Mouse (Mus musculus): ENCODE measurements around the gene Tmem240. TPM values are rescaled to one million over a fixed set of nuclear protein-coding genes. Genes with fewer than 3 reads are reported as not detected.
"Not testable (repeated sequence)": the region's sequence is repeated elsewhere in the genome, so short reads cannot be mapped to it uniquely, and the experiment has no call there.

Tmem240 gene
- polyA plus RNA-seq, 1 experiment from 2014 or later = 0.24 TPM

DNA sequence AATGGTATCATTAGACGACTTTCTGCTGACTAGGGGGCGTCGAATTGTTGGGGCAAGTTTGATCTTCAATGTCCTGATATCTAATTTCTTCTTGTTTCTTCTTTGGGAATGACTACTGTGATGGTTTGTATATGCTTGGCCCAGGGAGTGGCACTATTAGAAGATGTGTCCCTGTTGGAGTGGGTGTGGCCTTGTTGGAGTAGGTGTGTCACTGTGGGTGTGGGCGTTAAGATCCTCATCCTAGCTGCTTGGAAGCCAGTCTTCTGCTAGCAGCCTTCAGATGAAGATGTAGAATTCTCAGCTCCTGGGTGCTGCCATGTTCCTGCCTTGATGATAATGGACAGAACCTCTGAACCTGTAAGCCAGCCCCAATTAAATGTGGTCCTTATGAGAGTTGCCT lies 54.2 kb downstream of the Tmem240 start:
- Histone ChIP-seq H3K4me1 (peaks cover 34% of the 10 kb centered on the region), H3K27me3 (replicated peaks) (peaks cover 37% of the 10 kb centered on the region)
- not testable (repeated sequence) for ATAC-seq; H3K4me2 ChIP-seq; H3K9ac ChIP-seq; H3K4me3 ChIP-seq; H3K36me3 ChIP-seq; H3K27ac ChIP-seq; H3K9me3 ChIP-seq (replicated peaks)
- WGBS (ENCODE audit: insufficient replicate concordance) = 64% methylated on average over 4 of the region's 4 CpGs

DNA sequence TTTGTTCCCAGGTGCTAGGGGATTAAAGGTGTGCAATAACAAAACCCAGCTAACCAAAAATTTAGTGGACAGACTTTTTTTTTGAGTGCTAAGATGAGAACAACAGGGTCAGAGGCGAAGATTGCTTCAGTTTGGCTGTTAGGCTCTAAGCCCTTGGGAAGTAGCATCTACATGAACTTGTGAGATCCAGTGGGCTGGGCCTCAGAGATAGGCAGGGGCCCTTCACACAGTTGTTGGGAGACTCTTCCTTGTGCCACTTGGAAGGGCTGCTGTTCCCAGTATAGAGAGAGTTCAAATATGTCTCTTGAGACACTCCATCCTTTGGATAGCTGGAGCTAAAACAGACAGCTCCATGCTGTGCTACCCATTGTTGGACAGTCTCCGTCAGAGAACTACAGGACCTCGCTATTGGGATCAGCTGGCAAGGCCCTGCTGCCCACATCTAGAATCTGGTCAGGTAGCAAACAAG lies 55.5 kb downstream of the Tmem240 start, which contains the start of gene Ankrd65:
Gene Ankrd65, plus strand, starts transcription at position 419 of the 469 bp plus-strand sequence.
- ATAC-seq = no peak
- H3K4me1 ChIP-seq = peaks cover 23% of the 10 kb centered on the region
- no peaks in the 10 kb centered on the region for H3K36me3 ChIP-seq
- no peak within 1 kb of the TSS for H3K4me3 ChIP-seq
- H3K27me3 ChIP-seq (replicated peaks) = peaks cover 36% of the 10 kb centered on the region
- no peak within 1 kb of the TSS for H3K4me2 ChIP-seq
- H3K27ac ChIP-seq = no peak within 1 kb of the TSS
- 76% methylated on average over 3 of the region's 3 CpGs for WGBS (ENCODE audit: insufficient replicate concordance)
- no peak within 1 kb of the TSS for H3K9ac ChIP-seq
- H3K9me3 ChIP-seq (replicated peaks) = no peaks in the 10 kb centered on the region

Small RNA genes lying within 50 kb of the gene (microRNA-seq; reads per million reads assigned to microRNA genes)
- gene Gm27743 = not detected

Other genes starting within 250 kb of the Tmem240 start
- 174 and 177 TPM in 2 replicates for gene Gnb1, start 243.4 kb upstream of the Tmem240 start, polyA plus RNA-seq (2016; fragmentation: Nextera tagmentation; extraction: Ambion mirVana)
- 75.9 and 78.0 TPM in 2 replicates for gene Nadk, start 172.4 kb upstream of the Tmem240 start, polyA plus RNA-seq (2016; fragmentation: Nextera tagmentation; extraction: Ambion mirVana)
- gene Slc35e2, start 133.4 kb upstream of the Tmem240 start, polyA plus RNA-seq (2016; fragmentation: Nextera tagmentation; extraction: Ambion mirVana) = 7.1 and 7.3 TPM in 2 replicates
- 41.1 and 45.5 TPM in 2 replicates for gene Cdk11b, start 109.9 kb upstream of the Tmem240 start, polyA plus RNA-seq (2016; fragmentation: Nextera tagmentation; extraction: Ambion mirVana)
- gene Gm10563, start 89.4 kb upstream of the Tmem240 start, polyA plus RNA-seq (2016; fragmentation: Nextera tagmentation; extraction: Ambion mirVana) = not detected in 2 replicates
- gene Mmp23, start 81.4 kb upstream of the Tmem240 start, polyA plus RNA-seq (2016; fragmentation: Nextera tagmentation; extraction: Ambion mirVana) = 8.1 and 9.2 TPM in 2 replicates
- gene Mib2, start 65.6 kb upstream of the Tmem240 start, polyA plus RNA-seq (2016; fragmentation: Nextera tagmentation; extraction: Ambion mirVana) = 7.2 and 7.4 TPM in 2 replicates
- gene Fndc10, start 40.5 kb upstream of the Tmem240 start, polyA plus RNA-seq (2016; fragmentation: Nextera tagmentation; extraction: Ambion mirVana) = 1.9 and 2.0 TPM in 2 replicates
- gene Ssu72, start 30.0 kb upstream of the Tmem240 start, polyA plus RNA-seq (2016; fragmentation: Nextera tagmentation; extraction: Ambion mirVana) = 80.8 and 91.2 TPM in 2 replicates
- 101 and 110 TPM in 2 replicates for gene Atad3a, start 26.3 kb downstream of the Tmem240 start, polyA plus RNA-seq (2016; fragmentation: Nextera tagmentation; extraction: Ambion mirVana)
- gene Vwa1, start 39.9 kb downstream of the Tmem240 start, polyA plus RNA-seq (2016; fragmentation: Nextera tagmentation; extraction: Ambion mirVana) = 0.49 and 0.73 TPM in 2 replicates
- gene Tmem88b, start 51.1 kb downstream of the Tmem240 start, polyA plus RNA-seq (2016; fragmentation: Nextera tagmentation; extraction: Ambion mirVana) = 0.32 TPM in 2 replicates
- not detected in 2 replicates for gene Ankrd65, start 55.6 kb downstream of the Tmem240 start, polyA plus RNA-seq (2016; fragmentation: Nextera tagmentation; extraction: Ambion mirVana)
- 223 and 228 TPM in 2 replicates for gene Mrpl20, start 68.1 kb downstream of the Tmem240 start, polyA plus RNA-seq (2016; fragmentation: Nextera tagmentation; extraction: Ambion mirVana)
- gene Ccnl2, start 77.7 kb downstream of the Tmem240 start, polyA plus RNA-seq (2016; fragmentation: Nextera tagmentation; extraction: Ambion mirVana) = 98.8 and 101 TPM in 2 replicates
- gene Aurkaip1, start 96.5 kb downstream of the Tmem240 start, polyA plus RNA-seq (2016; fragmentation: Nextera tagmentation; extraction: Ambion mirVana) = 146 and 153 TPM in 2 replicates
- 8.1 and 9.2 TPM in 2 replicates for gene Mxra8, start 104.9 kb downstream of the Tmem240 start, polyA plus RNA-seq (2016; fragmentation: Nextera tagmentation; extraction: Ambion mirVana)
- gene Dvl1, start 112.6 kb downstream of the Tmem240 start, polyA plus RNA-seq (2016; fragmentation: Nextera tagmentation; extraction: Ambion mirVana) = 10.7 and 12.1 TPM in 2 replicates
- gene Tas1r3, start 128.6 kb downstream of the Tmem240 start, polyA plus RNA-seq (2016; fragmentation: Nextera tagmentation; extraction: Ambion mirVana) = 0.07 and 0.11 TPM in 2 replicates
- 10.3 and 10.8 TPM in 2 replicates for gene Cptp, start 134.6 kb downstream of the Tmem240 start, polyA plus RNA-seq (2016; fragmentation: Nextera tagmentation; extraction: Ambion mirVana)
- 50.0 and 51.4 TPM in 2 replicates for gene Ints11, start 134.7 kb downstream of the Tmem240 start, polyA plus RNA-seq (2016; fragmentation: Nextera tagmentation; extraction: Ambion mirVana)
- gene Pusl1, start 157.0 kb downstream of the Tmem240 start, polyA plus RNA-seq (2016; fragmentation: Nextera tagmentation; extraction: Ambion mirVana) = 32.7 and 33.6 TPM in 2 replicates
- 13.4 and 13.6 TPM in 2 replicates for gene Acap3, start 157.0 kb downstream of the Tmem240 start, polyA plus RNA-seq (2016; fragmentation: Nextera tagmentation; extraction: Ambion mirVana)
- gene Ube2j2, start 209.0 kb downstream of the Tmem240 start, polyA plus RNA-seq (2016; fragmentation: Nextera tagmentation; extraction: Ambion mirVana) = 106 and 111 TPM in 2 replicates
- 45.0 and 48.8 TPM in 2 replicates for gene C1qtnf12, start 227.5 kb downstream of the Tmem240 start, polyA plus RNA-seq (2016; fragmentation: Nextera tagmentation; extraction: Ambion mirVana)

Measured in liver, embryonic 12.5 days (tissue).